ENCODE assay signal across 8 mouse cellular contexts in the genomic region with DNA sequence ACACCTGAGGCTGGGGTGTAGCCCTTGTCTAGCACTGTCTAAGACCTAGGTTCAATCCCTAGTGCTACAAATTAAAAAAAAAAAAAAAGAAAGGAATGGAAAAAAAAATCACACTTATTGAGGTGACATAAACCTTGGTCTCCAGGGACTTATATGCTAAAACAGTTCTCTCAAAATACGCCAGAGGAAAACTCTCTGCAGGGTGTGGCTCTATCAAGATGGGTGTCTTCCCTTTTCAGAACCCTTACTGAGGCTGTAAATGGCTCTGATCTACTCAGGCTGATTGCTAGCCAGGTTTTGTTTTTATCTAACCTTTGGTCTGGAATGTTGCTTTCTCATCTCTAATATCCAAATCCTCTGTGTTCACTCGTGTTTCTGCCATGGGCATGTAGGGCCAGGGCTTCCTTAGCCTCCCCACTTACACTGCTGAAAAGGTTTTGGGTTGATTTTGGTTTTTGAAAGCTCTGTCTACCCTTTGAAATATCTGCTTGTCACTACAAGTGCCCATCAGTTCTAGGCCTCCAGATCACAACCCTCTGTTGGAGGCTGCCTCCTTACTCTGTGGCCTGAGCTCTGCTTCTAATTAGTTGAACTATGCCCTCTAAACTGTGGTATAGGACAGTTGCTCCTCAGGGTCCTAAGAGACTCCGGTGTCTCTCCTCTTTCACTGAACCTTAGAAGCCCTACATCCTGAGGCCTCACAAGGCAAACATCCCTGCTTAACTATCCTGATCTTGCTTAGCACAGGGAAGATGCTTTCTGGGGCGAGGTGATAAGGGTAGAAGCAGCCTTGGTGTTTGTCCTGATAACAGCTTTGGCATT. TPM values are rescaled to one million over a fixed set of nuclear protein-coding genes. Genes with fewer than 3 reads are reported as not detected.
A peak's percentile ranks its signal among the peaks of the same experiment; 100 is the strongest.
DNase-seq lines count a peak whose midpoint lies in the region; ATAC-seq and TF ChIP-seq lines count a peak whose summit lies in the region.

No protein-coding gene starts in this region.

- 71% methylated on average over 4 of the region's 4 CpGs for WGBS in hindbrain, embryonic 12.5 days
- WGBS in liver, embryonic 14.5 days (ENCODE audit: insufficient replicate concordance), result 9% methylated on average over 4 of the region's 4 CpGs

- H3K9me3 ChIP-seq in hindbrain, embryonic 12.5 days (replicated peaks), result no peaks in the 10 kb centered on the region
- no peaks in the 10 kb centered on the region for H3K9me3 ChIP-seq in liver, embryonic 14.5 days (ENCODE audit: control insufficient read depth, low read length)

- H3K36me3 ChIP-seq in hindbrain, embryonic 12.5 days, result peaks cover 25% of the 10 kb centered on the region
- peaks cover 43% of the 10 kb centered on the region for H3K36me3 ChIP-seq in liver, embryonic 14.5 days (replicated peaks; ENCODE audit: control insufficient read depth, insufficient read depth, low read depth)

- H3K27ac ChIP-seq in hindbrain, embryonic 12.5 days, result no peak overlapping the region
- H3K27ac ChIP-seq in liver, embryonic 14.5 days, result peak overlapping the region; percentile 97
- H3K27ac ChIP-seq in left cerebral cortex, adult 2 months, result no peak overlapping the region

- peak; percentile 23 for DNase-seq in testis, postnatal 10 days (ENCODE audit: low spot score)
- DNase-seq in testis, postnatal 14 days (ENCODE audit: low spot score), result no peak
- DNase-seq in liver, embryonic 14.5 days (ENCODE audit: low read depth in 3 of 3, low spot score in 3 of 3), result peak; percentile 86 to 91 (median 90)
- DNase-seq in urinary bladder, postnatal 10 days (ENCODE audit: low spot score), result no peak
- DNase-seq in left cerebral cortex, adult 2 months (ENCODE audit: extremely low spot score in 1 of 2, low spot score in 2 of 2), result no peak
- no peak for DNase-seq in retina, postnatal 1 day
- no peak for DNase-seq in right cerebral cortex, postnatal 36 days (ENCODE audit: low spot score in 2 of 2)

- H3K4me2 ChIP-seq in hindbrain, embryonic 12.5 days (replicated peaks), result peak overlapping the region; percentile 94
- peak overlapping the region; percentile 87 for H3K4me2 ChIP-seq in liver, embryonic 14.5 days (ENCODE audit: low read depth)

- H3K4me3 ChIP-seq in hindbrain, embryonic 12.5 days, result no peak overlapping the region
- H3K4me3 ChIP-seq in liver, embryonic 14.5 days (ENCODE audit: insufficient read depth in 1 of 2, low read depth in 2 of 2, low read length in 2 of 2), result peak overlapping the region; percentile 95 to 100
- H3K4me3 ChIP-seq in left cerebral cortex, adult 2 months, result no peak overlapping the region; the same call in 1 of the 2 replicates

- no peaks in the 10 kb centered on the region for H3K27me3 ChIP-seq in hindbrain, embryonic 12.5 days
- no peaks in the 10 kb centered on the region for H3K27me3 ChIP-seq in liver, embryonic 14.5 days (ENCODE audit: control insufficient read depth, insufficient read depth, low read length)

- H3K4me1 ChIP-seq in hindbrain, embryonic 12.5 days, result peaks cover 25% of the 10 kb centered on the region
- peaks cover 24 to 37% of the 10 kb centered on the region in 2 experiments for H3K4me1 ChIP-seq in liver, embryonic 14.5 days (replicated peaks; ENCODE audit: control insufficient read depth in 2 of 2, insufficient read depth in 2 of 2, low read length in 1 of 2)

- TF ChIP-seq CTCF in liver, embryonic 14.5 days (IDR thresholded peaks at IDR 0.05; ENCODE audit: low read depth), result no peak
- no peak for TF ChIP-seq CTCF in left cerebral cortex, adult 2 months (IDR thresholded peaks at IDR 0.05)

- intact Hi-C loops in left cerebral cortex, adult 2 months (cut with DNase I), result loop anchor here (2.0 to 5.0 kb wide), 2 partner anchors 43 to 952 kb away; a partner anchor contains a TSS

- no peak for ATAC-seq in hindbrain, embryonic 12.5 days (ENCODE audit: low FRiP score)
- ATAC-seq in liver, embryonic 14.5 days (ENCODE audit: insufficient read depth), result peak; percentile 68

- H3K9ac ChIP-seq in hindbrain, embryonic 12.5 days, result peak overlapping the region; percentile 91; the same call in 1 of the 2 replicates
- peak overlapping the region; percentile 100 for H3K9ac ChIP-seq in liver, embryonic 14.5 days (replicated peaks)

- peak; percentile 95 for TF ChIP-seq EP300 in liver, embryonic 14.5 days (IDR thresholded peaks at IDR 0.05; ENCODE audit: low read depth)

RNA-seq across cellular contexts. Expression of a gene that starts 1.9 kb away (rescaled TPM):
- polyA plus RNA-seq in hindbrain, embryonic 12.5 days (2016; fragmentation: Nextera tagmentation; extraction: Ambion mirVana), result 146 and 169 TPM in 2 replicates
- 19.4 and 60.5 TPM in 2 replicates for polyA plus RNA-seq in liver, embryonic 14.5 days (2012; rRNA removed)
- 82.2 and 90.3 TPM in 2 replicates for polyA plus RNA-seq in liver, embryonic 14.5 days (2014; fragmentation: Nextera tagmentation; extraction: Ambion mirVana)
- total RNA-seq in left cerebral cortex, adult 2 months (2021), result 10 to 100 TPM; 65.4 to 73.4 TPM

RNA-seq across cellular contexts. Expression of a gene that starts 2.3 kb away (rescaled TPM):
- polyA plus RNA-seq in hindbrain, embryonic 12.5 days (2016; fragmentation: Nextera tagmentation; extraction: Ambion mirVana), result 24.9 and 26.8 TPM in 2 replicates
- polyA plus RNA-seq in liver, embryonic 14.5 days (2012; rRNA removed), result 37.3 and 38.7 TPM in 2 replicates
- polyA plus RNA-seq in liver, embryonic 14.5 days (2014; fragmentation: Nextera tagmentation; extraction: Ambion mirVana), result 58.5 and 66.0 TPM in 2 replicates
- 10 to 100 TPM; 16.8 to 18.1 TPM for total RNA-seq in left cerebral cortex, adult 2 months (2021)

RNA-seq across cellular contexts. Expression of a gene that starts 44.7 kb away (rescaled TPM):
- polyA plus RNA-seq in hindbrain, embryonic 12.5 days (2016; fragmentation: Nextera tagmentation; extraction: Ambion mirVana), result 14.6 and 15.4 TPM in 2 replicates
- 0.04 TPM in 2 replicates for polyA plus RNA-seq in liver, embryonic 14.5 days (2012; rRNA removed)
- polyA plus RNA-seq in liver, embryonic 14.5 days (2014; fragmentation: Nextera tagmentation; extraction: Ambion mirVana), result not detected in 2 replicates
- 1 to 10 TPM; 9.4 to 9.9 TPM for total RNA-seq in left cerebral cortex, adult 2 months (2021)

RNA-seq across cellular contexts. Expression of a gene that starts 46.0 kb away (rescaled TPM):
- polyA plus RNA-seq in hindbrain, embryonic 12.5 days (2016; fragmentation: Nextera tagmentation; extraction: Ambion mirVana), result 1.1 and 2.0 TPM in 2 replicates
- 4.3 and 5.8 TPM in 2 replicates for polyA plus RNA-seq in liver, embryonic 14.5 days (2012; rRNA removed)
- polyA plus RNA-seq in liver, embryonic 14.5 days (2014; fragmentation: Nextera tagmentation; extraction: Ambion mirVana), result 5.2 and 6.6 TPM in 2 replicates
- total RNA-seq in left cerebral cortex, adult 2 months (2021), result 1 to 10 TPM; 3.2 to 4.1 TPM

Comparison
In these comparisons a context has a peak if more than half of its experiments do, and no peak if none do; other contexts are left out.
1. DNase-seq: peak in testis, postnatal 10 days (single experiment) and liver, embryonic 14.5 days (3 of 3); none in testis, postnatal 14 days (single experiment), urinary bladder, postnatal 10 days (single experiment), left cerebral cortex, adult 2 months (0 of 2), retina, postnatal 1 day (single experiment) and right cerebral cortex, postnatal 36 days (0 of 2).
2. H3K4me3 ChIP-seq: peak in liver, embryonic 14.5 days (2 of 2); none in hindbrain, embryonic 12.5 days (single experiment) and left cerebral cortex, adult 2 months (single experiment).
3. RNA of a gene that starts 44.7 kb away (polyA plus RNA-seq): 14.6 to 15.4 TPM in hindbrain, embryonic 12.5 days; 0.04 TPM in liver, embryonic 14.5 days; every median in the first group is over 10 times any median in the second.